ENCODE assay signal across 16 mouse cellular contexts in the genomic region with DNA sequence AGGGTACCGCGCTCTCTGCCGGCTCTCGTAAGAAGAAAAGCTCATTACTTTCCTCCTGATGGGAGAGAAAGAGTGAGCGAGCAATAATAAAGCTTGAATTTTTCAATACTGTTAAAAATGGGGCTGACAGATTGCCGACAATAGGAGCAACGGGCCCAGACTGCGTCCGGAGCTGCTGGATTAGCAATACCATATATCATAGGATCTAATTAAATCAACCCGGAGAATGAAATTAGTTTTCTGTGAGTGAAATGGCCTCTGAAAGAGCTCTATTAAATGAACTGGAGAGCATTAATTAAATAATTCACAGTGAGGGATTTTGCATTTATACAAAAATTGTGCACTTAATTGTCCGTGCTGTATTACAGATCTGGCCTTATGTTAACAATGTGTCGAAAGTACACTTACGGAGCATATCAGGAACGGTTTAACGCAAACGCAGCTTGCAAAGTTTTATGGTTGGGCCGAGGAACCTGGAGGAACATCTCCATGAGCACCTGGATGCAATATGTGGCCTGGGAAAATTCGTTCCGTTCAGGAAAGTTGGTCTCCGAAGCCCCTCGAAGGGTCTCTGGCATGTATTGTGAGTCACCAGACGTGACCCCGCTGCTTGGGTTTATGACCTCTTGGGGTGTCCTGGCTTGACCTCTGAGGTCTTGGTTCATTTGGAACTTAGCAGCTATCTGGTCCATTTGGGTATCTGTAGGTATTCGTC.
DNase-seq lines count a peak whose midpoint lies in the region; ATAC-seq and TF ChIP-seq lines count a peak whose summit lies in the region.
"Had no signal": no experiment of that assay in that cellular context is flagged by ENCODE, and none has a peak within 500 bp of the region (broad histone marks: within the 10 kb centered on the region; RNA-seq: fewer than 3 reads in every experiment).

No protein-coding gene starts in this region.

- H3K9ac ChIP-seq in kidney, embryonic 15.5 days = no peak overlapping the region
- no peak overlapping the region for H3K9ac ChIP-seq in kidney, embryonic 14.5 days (ENCODE audit: low read depth, low read length)
- H3K9ac ChIP-seq in forebrain, embryonic 16.5 days (replicated peaks; ENCODE audit: low read depth, low read length) = no peak overlapping the region
- no peak overlapping the region for H3K9ac ChIP-seq in limb, embryonic 13.5 days
- H3K9ac ChIP-seq: lung, embryonic 15.5 days had no signal

- ATAC-seq in kidney, embryonic 15.5 days (replicated peaks; ENCODE audit: low FRiP score) = no peak
- ATAC-seq in kidney, embryonic 14.5 days (ENCODE audit: low FRiP score, low TSS enrichment) = no peak
- 0 out of 2 replicates have a peak, but pooled peaks have one; percentile 3 for ATAC-seq in forebrain, embryonic 16.5 days
- no peak for ATAC-seq in limb, embryonic 13.5 days (ENCODE audit: low FRiP score, low read depth)
- ATAC-seq: activated CD4-positive, CD25-positive, alpha-beta regulatory T cell, adult 4 months; intestine, embryonic 16.5 days had no signal

- peaks cover 30% of the 10 kb centered on the region for H3K4me1 ChIP-seq in kidney, embryonic 15.5 days
- 0 out of 2 replicates have a peak, but pooled peaks cover 3% of the 10 kb centered on the region for H3K4me1 ChIP-seq in kidney, embryonic 14.5 days (ENCODE audit: control insufficient read depth, insufficient read depth, low read length)
- H3K4me1 ChIP-seq in forebrain, embryonic 16.5 days (replicated peaks; ENCODE audit: control insufficient read depth, insufficient read depth, low read length) = peaks cover 28% of the 10 kb centered on the region
- peaks cover 34% of the 10 kb centered on the region for H3K4me1 ChIP-seq in limb, embryonic 13.5 days

- WGBS in kidney, embryonic 15.5 days = 64% methylated on average over 24 of the region's 24 CpGs
- WGBS in kidney, embryonic 14.5 days = 65% methylated on average over 24 of the region's 24 CpGs
- WGBS in forebrain, embryonic 16.5 days = 28% methylated on average over 24 of the region's 24 CpGs
- 14% methylated on average over 24 of the region's 24 CpGs for WGBS in limb, embryonic 13.5 days

- H3K27ac ChIP-seq in kidney, embryonic 15.5 days = no peak overlapping the region
- no peak overlapping the region for H3K27ac ChIP-seq in kidney, embryonic 14.5 days (ENCODE audit: low read depth, low read length)
- H3K27ac ChIP-seq in forebrain, embryonic 16.5 days (ENCODE audit: low read length) = no peak overlapping the region
- no peak overlapping the region for H3K27ac ChIP-seq in limb, embryonic 13.5 days
- H3K27ac ChIP-seq in layer of hippocampus, adult 2 months = no peak overlapping the region
- H3K27ac ChIP-seq: lung, embryonic 15.5 days had no signal

- DNase-seq in retina, embryonic 14.5 days (ENCODE audit: low spot score) = peak; percentile 51
- DNase-seq in adrenal gland, adult 2 months = no peak
- no peak for DNase-seq in layer of hippocampus, adult 2 months (ENCODE audit: low spot score in 2 of 2)
- DNase-seq in left cerebral cortex, postnatal 4 days = no peak
- DNase-seq: cerebellum, postnatal 14 days; gastrocnemius, postnatal 10 days; liver; thymus, adult 18-20 months had no signal

- no peaks in the 10 kb centered on the region for H3K9me3 ChIP-seq in kidney, embryonic 15.5 days (replicated peaks)
- no peaks in the 10 kb centered on the region for H3K9me3 ChIP-seq in kidney, embryonic 14.5 days (ENCODE audit: control insufficient read depth, low read length)
- no peaks in the 10 kb centered on the region for H3K9me3 ChIP-seq in forebrain, embryonic 16.5 days (ENCODE audit: control insufficient read depth, low read length)
- H3K9me3 ChIP-seq in limb, embryonic 13.5 days = no peaks in the 10 kb centered on the region
- H3K9me3 ChIP-seq: lung, embryonic 15.5 days had no signal

- H3K4me2 ChIP-seq in kidney, embryonic 15.5 days = peak overlapping the region; percentile 16; the same call in 1 of the 2 replicates
- no peak overlapping the region for H3K4me2 ChIP-seq in kidney, embryonic 14.5 days (replicated peaks; ENCODE audit: low read depth, low read length)
- H3K4me2 ChIP-seq in forebrain, embryonic 16.5 days (ENCODE audit: low read length) = no peak overlapping the region
- peak overlapping the region; percentile 35 for H3K4me2 ChIP-seq in limb, embryonic 13.5 days (replicated peaks)
- H3K4me2 ChIP-seq: lung, embryonic 15.5 days had no signal

- no peak overlapping the region for H3K4me3 ChIP-seq in kidney, embryonic 15.5 days (replicated peaks)
- no peak overlapping the region for H3K4me3 ChIP-seq in kidney, embryonic 14.5 days (ENCODE audit: low read length)
- no peak overlapping the region for H3K4me3 ChIP-seq in forebrain, embryonic 16.5 days (replicated peaks; ENCODE audit: low read length)
- H3K4me3 ChIP-seq in limb, embryonic 13.5 days = no peak overlapping the region
- H3K4me3 ChIP-seq in layer of hippocampus, adult 2 months = no peak overlapping the region
- H3K4me3 ChIP-seq: lung, embryonic 15.5 days had no signal

- H3K36me3 ChIP-seq in kidney, embryonic 15.5 days = no peaks in the 10 kb centered on the region
- no peaks in the 10 kb centered on the region for H3K36me3 ChIP-seq in kidney, embryonic 14.5 days (ENCODE audit: control insufficient read depth, insufficient read depth, low read length)
- H3K36me3 ChIP-seq in forebrain, embryonic 16.5 days (ENCODE audit: control insufficient read depth, insufficient read depth) = no peaks in the 10 kb centered on the region
- H3K36me3 ChIP-seq in limb, embryonic 13.5 days = no peaks in the 10 kb centered on the region
- H3K36me3 ChIP-seq: G1E; lung, embryonic 15.5 days had no signal

- intact Hi-C loops in left cerebral cortex, postnatal 4 days (cut with DNase I) = no loop called here

- TF ChIP-seq CTCF in layer of hippocampus, adult 2 months (conservative IDR thresholded peaks at IDR 0.05) = no peak

- H3K27me3 ChIP-seq in kidney, embryonic 15.5 days = peaks cover 35% of the 10 kb centered on the region
- peaks cover 3% of the 10 kb centered on the region; the same call in 1 of the 2 replicates for H3K27me3 ChIP-seq in kidney, embryonic 14.5 days (ENCODE audit: control insufficient read depth, insufficient read depth, low read length)
- peaks cover 68% of the 10 kb centered on the region for H3K27me3 ChIP-seq in forebrain, embryonic 16.5 days (replicated peaks; ENCODE audit: control insufficient read depth, insufficient read depth, low read length)
- H3K27me3 ChIP-seq in limb, embryonic 13.5 days = peaks cover 46% of the 10 kb centered on the region

Comparison
In these comparisons a context has a peak if more than half of its experiments do, and no peak if none do; other contexts are left out.
1. H3K4me2 ChIP-seq: peak in kidney, embryonic 15.5 days (single experiment) and limb, embryonic 13.5 days (single experiment); none in kidney, embryonic 14.5 days (single experiment) and forebrain, embryonic 16.5 days (single experiment).